Mouse (Mus musculus) liver, adult 2 months (tissue): ENCODE measurements around the gene Tekt3. TPM values are rescaled to one million over a fixed set of nuclear protein-coding genes. Genes with fewer than 3 reads are reported as not detected.

Source experiments
- DNase-seq: peaks from one replicate; pipeline ENCODE4 v3.0.0-alpha.2; 2011; ENCODE audit warnings: low read depth, low spot score; ENCODE audit errors: extremely low read depth
- H3K27ac ChIP-seq: fragments of 200-500 bp; replicated peaks from 2 replicates; pipeline ENCODE4 v1.5.1; 2012; ENCODE audit warnings: low read depth, mild to moderate bottlenecking, control low read depth, inconsistent platforms, low read length; ENCODE audit not compliant: insufficient read depth
- H3K27me3 ChIP-seq: fragments of 200-500 bp; 2 replicates; pipeline ENCODE4 v1.6.1; 2012; ENCODE audit warnings: mild to moderate bottlenecking, moderate library complexity, low read length, inconsistent platforms; ENCODE audit not compliant: control insufficient read depth, insufficient read depth
- H3K36me3 ChIP-seq: fragments of 200-500 bp; 2 replicates; pipeline ENCODE4 v1.6.1; 2012; ENCODE audit warnings: low read length, inconsistent platforms; ENCODE audit not compliant: control insufficient read depth, insufficient read depth
- H3K4me1 ChIP-seq: fragments of 200-500 bp; 2 replicates; pipeline ENCODE4 v1.6.1; 2011; ENCODE audit warnings: low read length; ENCODE audit not compliant: control insufficient read depth, insufficient read depth
- H3K4me3 ChIP-seq: fragments of 200-500 bp; 2 replicates; pipeline ENCODE4 v1.5.1; 2011; ENCODE audit warnings: low read depth, mild to moderate bottlenecking, control low read depth, low read length, moderate library complexity; ENCODE audit not compliant: insufficient read depth
- H3K79me2 ChIP-seq: fragments of 200-500 bp; 2 replicates; pipeline ENCODE4 v1.6.1; 2012; ENCODE audit warnings: inconsistent platforms, mild to moderate bottlenecking, low read length, moderate library complexity; ENCODE audit not compliant: control insufficient read depth, insufficient read depth
- H3K9ac ChIP-seq: fragments of 200-500 bp; 2 replicates; pipeline ENCODE4 v1.6.1; 2012; ENCODE audit warnings: low read depth, mild to moderate bottlenecking, control low read depth, inconsistent platforms, low read length
- CTCF ChIP-seq: fragments of 200-500 bp; IDR thresholded peaks from 2 replicates; pipeline ENCODE4 v1.5.1; 2011; ENCODE audit warnings: low read depth, low read length, control low read depth
- POLR2A ChIP-seq: fragments of 200-500 bp; IDR thresholded peaks from 2 replicates; pipeline ENCODE4 v1.6.1; 2011; ENCODE audit warnings: low read length, control low read depth; ENCODE audit not compliant: insufficient read depth; ENCODE audit errors: extremely low read depth
- WGBS: fragments of 180-500 bp; shearing (Covaris S2); methylation state at CpG from one replicate; pipeline ENCODE4 v1.1.7; 2018; 5-methylcytosine and 5-hydroxymethylcytosine counted together
- polyA plus RNA-seq: library from polyadenylated mRNA; depleted of rRNA; stranded (reverse); fragments of >200 nt; gene quantifications from 2 replicates; pipeline ENCODE4 v1.2.3, GENCODE M21; 2012
- total RNA-seq: library from RNA; depleted of rRNA; stranded (reverse); fragments of >200 nt; gene quantifications from 2 replicates; pipeline ENCODE4 v1.2.3, GENCODE M21; 2014

Tekt3 gene
- total and polyA plus RNA-seq, 2 experiments = not detected

- DNase-seq = no peak
- TF ChIP-seq CTCF = no peak
- no peak for TF ChIP-seq POLR2A
- Histone ChIP-seq H3K27ac (no peak overlapping the region), H3K36me3 (no peaks in the 10 kb centered on the region), H3K27me3 (no peaks in the 10 kb centered on the region; the same call in 1 of the 2 replicates), H3K9ac (no peak overlapping the region), H3K79me2 (no peaks in the 10 kb centered on the region), H3K4me1 (no peaks in the 10 kb centered on the region), H3K4me3 (no peak overlapping the region)
- whole genome bisulfite sequencing = 80% methylated on average over 2 of the region's 2 CpGs
Observed at GRCm38 (mm10) chr11:63122249-63122648, 60.8 kb downstream of the Tekt3 start.

- H3K27ac ChIP-seq = no peak overlapping the region
- H3K9ac ChIP-seq = no peak overlapping the region
- H3K79me2 ChIP-seq = no peaks in the 10 kb centered on the region
- 88% methylated on average over 4 of the region's 4 CpGs for WGBS
- H3K4me1 ChIP-seq = no peaks in the 10 kb centered on the region
- H3K4me3 ChIP-seq = no peak overlapping the region
- no peaks in the 10 kb centered on the region for H3K36me3 ChIP-seq
- TF ChIP-seq CTCF (no peak), POLR2A (no peak)
- no peaks in the 10 kb centered on the region; the same call in 1 of the 2 replicates for H3K27me3 ChIP-seq
- no peak for DNase-seq
Observed at GRCm38 (mm10) chr11:63122776-63123350, 61.4 kb downstream of the Tekt3 start.

GRCm38 (mm10) chr11:63124316-63124715, 62.9 kb downstream of the Tekt3 start:
- no peaks in the 10 kb centered on the region for H3K4me1 ChIP-seq
- DNase-seq = no peak
- H3K27ac ChIP-seq = no peak overlapping the region
- H3K27me3 ChIP-seq = no peaks in the 10 kb centered on the region; the same call in 1 of the 2 replicates
- H3K9ac ChIP-seq = no peak overlapping the region
- TF ChIP-seq POLR2A (no peak), CTCF (peak; percentile 15; the same call in 1 of the 2 replicates)
- H3K36me3 ChIP-seq = no peaks in the 10 kb centered on the region
- WGBS = 21% methylated on average over 4 of the region's 4 CpGs
- H3K4me3 ChIP-seq = no peak overlapping the region
- H3K79me2 ChIP-seq = no peaks in the 10 kb centered on the region

DNA sequence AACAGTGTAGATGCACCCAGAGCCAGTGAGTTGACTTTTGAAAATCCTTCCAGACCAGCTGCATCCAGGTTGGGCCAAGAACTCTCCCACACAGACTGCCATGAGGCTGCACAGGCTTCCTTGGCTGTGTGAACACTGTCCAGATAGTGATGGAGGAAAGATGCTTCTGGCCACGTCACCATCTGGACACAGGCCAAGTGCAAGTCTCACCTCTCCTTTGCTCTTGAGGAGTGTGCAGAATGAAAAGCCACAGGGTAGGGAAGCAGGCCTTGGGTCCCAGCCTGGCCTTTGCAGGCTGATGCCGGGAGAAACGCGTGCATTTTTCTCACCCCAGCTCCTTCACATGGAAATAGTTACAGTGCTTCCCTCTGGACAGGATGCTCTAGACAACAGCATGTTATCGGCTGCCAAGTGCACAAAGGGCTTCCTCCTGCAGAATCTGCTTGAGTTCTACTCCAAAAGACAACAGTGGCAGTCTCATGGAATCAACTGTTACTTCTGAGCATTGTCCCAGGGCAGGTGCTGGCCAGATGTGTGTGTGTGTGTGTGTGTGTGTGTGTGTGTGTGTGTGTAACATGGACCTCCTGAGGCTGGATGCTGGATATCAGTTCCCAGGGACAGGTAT, 64.5 kb downstream of the Tekt3 start:
- Histone ChIP-seq H3K4me3 (no peak overlapping the region), H3K79me2 (no peaks in the 10 kb centered on the region), H3K4me1 (no peaks in the 10 kb centered on the region), H3K27ac (no peak overlapping the region), H3K9ac (no peak overlapping the region), H3K27me3 (no peaks in the 10 kb centered on the region; the same call in 1 of the 2 replicates), H3K36me3 (no peaks in the 10 kb centered on the region)
- no peak for DNase-seq
- 55% methylated on average over 5 of the region's 5 CpGs for WGBS
- TF ChIP-seq CTCF (no peak), POLR2A (no peak)

- WGBS = 86% methylated on average over 8 of the region's 8 CpGs
- H3K36me3 ChIP-seq = no peaks in the 10 kb centered on the region
Observed at GRCm38 (mm10) chr11:63126976-63127375, 65.5 kb downstream of the Tekt3 start.

DNA sequence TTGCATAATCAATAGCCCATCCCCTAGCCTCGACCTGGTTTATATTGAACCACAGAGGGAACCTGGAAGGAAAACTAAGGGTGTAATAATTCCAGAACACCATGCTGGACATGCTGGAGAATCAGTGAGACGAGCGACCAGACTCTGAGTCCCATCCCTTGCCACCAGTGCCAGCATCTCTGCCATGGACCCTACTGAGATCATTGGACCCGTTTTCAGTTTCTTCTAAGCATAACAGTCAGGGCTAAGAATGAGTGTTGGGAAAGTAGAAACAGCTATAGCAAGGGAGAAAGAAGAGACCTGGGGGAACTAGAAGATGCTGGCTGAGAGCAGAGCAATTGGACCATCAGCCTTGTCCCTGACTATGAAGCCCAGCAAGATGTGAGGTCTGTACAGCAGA, 66.1 kb downstream of the Tekt3 start:
- Histone ChIP-seq H3K36me3 (no peaks in the 10 kb centered on the region), H3K4me3 (no peak overlapping the region), H3K27ac (no peak overlapping the region), H3K9ac (no peak overlapping the region), H3K27me3 (peaks cover 4% of the 10 kb centered on the region), H3K4me1 (no peaks in the 10 kb centered on the region), H3K79me2 (no peaks in the 10 kb centered on the region)
- DNase-seq = no peak
- TF ChIP-seq POLR2A (no peak), CTCF (no peak)
- 80% methylated on average over 4 of the region's 4 CpGs for WGBS

More at GRCm38 (mm10) chr11:63126976-63127375, 65.5 kb downstream of the Tekt3 start:
- no peak overlapping the region for H3K27ac ChIP-seq
- H3K4me3 ChIP-seq = no peak overlapping the region
- DNase-seq = no peak
- H3K9ac ChIP-seq = no peak overlapping the region
- H3K79me2 ChIP-seq = no peaks in the 10 kb centered on the region
- TF ChIP-seq POLR2A (no peak), CTCF (no peak)
- H3K27me3 ChIP-seq = no peaks in the 10 kb centered on the region; the same call in 1 of the 2 replicates
- H3K4me1 ChIP-seq = no peaks in the 10 kb centered on the region
